Mouse (Mus musculus) thymus, postnatal 4 days (tissue): ENCODE data around the gene Sppl2b.

Experiments used
- DNase-seq: peaks from one replicate; pipeline ENCODE4 v3.0.0; 2021

Sppl2b gene

GRCm38 (mm10) chr10:80855749-80856073, 636 bp downstream of the Sppl2b start:
- no peak for DNase-seq

- peak; percentile 39 for DNase-seq
Observed at GRCm38 (mm10) chr10:80856267-80856666, 1.2 kb downstream of the Sppl2b start.

GRCm38 (mm10) chr10:80856908-80857307, 1.8 kb downstream of the Sppl2b start:
- DNase-seq = no peak

GRCm38 (mm10) chr10:80857386-80857785, 2.3 kb downstream of the Sppl2b start:
- no peak for DNase-seq

- no peak for DNase-seq
Observed at GRCm38 (mm10) chr10:80857848-80858247, 2.8 kb downstream of the Sppl2b start.

GRCm38 (mm10) chr10:80858350-80858935, 3.4 kb downstream of the Sppl2b start:
- no peak for DNase-seq

GRCm38 (mm10) chr10:80862305-80862704, 7.2 kb downstream of the Sppl2b start:
- no peak for DNase-seq

- no peak for DNase-seq
Observed at GRCm38 (mm10) chr10:80864446-80864845, 9.4 kb downstream of the Sppl2b start.

- no peak for DNase-seq
Observed at GRCm38 (mm10) chr10:80870993-80871392, 15.9 kb downstream of the Sppl2b start.

- DNase-seq = no peak
Observed at GRCm38 (mm10) chr10:80871581-80871980, 16.5 kb downstream of the Sppl2b start, which contains the start of gene Tmprss9. Gene Tmprss9 (plus strand): TSS chr10:80871848.

GRCm38 (mm10) chr10:80874035-80874434, 19.0 kb downstream of the Sppl2b start:
- DNase-seq = no peak

GRCm38 (mm10) chr10:80876028-80876427, 21.0 kb downstream of the Sppl2b start:
- DNase-seq = peak; percentile 78

- DNase-seq = no peak
Observed at GRCm38 (mm10) chr10:80876594-80876993, 21.5 kb downstream of the Sppl2b start.

- DNase-seq = peak; percentile 83
Observed at GRCm38 (mm10) chr10:80880131-80880641, 25.1 kb downstream of the Sppl2b start.

- DNase-seq = no peak
Observed at GRCm38 (mm10) chr10:80880901-80881300, 25.8 kb downstream of the Sppl2b start.

GRCm38 (mm10) chr10:80881301-80881700, 26.2 kb downstream of the Sppl2b start:
- peak; percentile 91 for DNase-seq

GRCm38 (mm10) chr10:80887181-80887580, 32.1 kb downstream of the Sppl2b start:
- DNase-seq = no peak

GRCm38 (mm10) chr10:80895100-80895499, 40.0 kb downstream of the Sppl2b start:
- no peak for DNase-seq

GRCm38 (mm10) chr10:80895697-80896096, 40.6 kb downstream of the Sppl2b start:
- no peak for DNase-seq

GRCm38 (mm10) chr10:80896581-80897485, 41.8 kb downstream of the Sppl2b start:
- no peak for DNase-seq

GRCm38 (mm10) chr10:80897861-80898510, 42.9 kb downstream of the Sppl2b start:
- no peak for DNase-seq

- DNase-seq = no peak
Observed at GRCm38 (mm10) chr10:80899074-80899473, 44.0 kb downstream of the Sppl2b start.

- DNase-seq = no peak
Observed at GRCm38 (mm10) chr10:80899591-80900317, 44.7 kb downstream of the Sppl2b start.
